Comparison of ENCODE assay signal across 13 mouse cellular contexts in genomic region chr19:50441099-50441498, GRCm38 (mm10).
DNase-seq lines count a peak whose midpoint lies in the region; ATAC-seq lines count a peak whose summit lies in the region.
"Had no signal": no experiment of that assay in that cellular context is flagged by ENCODE, and none has a peak within 500 bp of the region (broad histone marks: within the 10 kb centered on the region; RNA-seq: fewer than 3 reads in every experiment).

No protein-coding gene starts in this region.

- peak; percentile 47 to 49 for DNase-seq in cerebellum, postnatal 10 days
- DNase-seq in left cerebral cortex, postnatal 4 days, result peak; percentile 16
- no peak for DNase-seq in left cerebral cortex, adult 9 months (ENCODE audit: low spot score in 2 of 2)
- DNase-seq in midbrain, embryonic 11.5 days (ENCODE audit: low spot score, missing footprints), result peak; percentile 86
- DNase-seq in right cerebral cortex, adult 18-20 months, result no peak
- no peak for DNase-seq in gastrocnemius, adult 18-20 months (ENCODE audit: low spot score)
- DNase-seq in MN1 (ENCODE audit: low spot score), result no peak
- DNase-seq: gastrocnemius, adult 2 months; lung, postnatal 14 days; thymus, adult 18-20 months had no signal

- peak overlapping the region; percentile 52; the same call in 1 of the 2 replicates for H3K27ac ChIP-seq in midbrain, embryonic 11.5 days (ENCODE audit: low read depth, low read length)
- H3K27ac ChIP-seq: embryonic facial prominence, embryonic 15.5 days; gastrocnemius, adult 2 months; limb, embryonic 15.5 days had no signal

- H3K4me1 ChIP-seq in midbrain, embryonic 11.5 days (ENCODE audit: control insufficient read depth, insufficient read depth, low read length), result peaks cover 20% of the 10 kb centered on the region

- no peak overlapping the region for H3K4me2 ChIP-seq in midbrain, embryonic 11.5 days

- ATAC-seq in cerebellum, adult (ENCODE audit: insufficient number of reproducible peaks, low FRiP score, low TSS enrichment), result no peak
- no peak for ATAC-seq in midbrain, embryonic 11.5 days (ENCODE audit: low FRiP score)

- H3K9ac ChIP-seq in midbrain, embryonic 11.5 days (ENCODE audit: low read length), result no peak overlapping the region
- H3K9ac ChIP-seq: embryonic facial prominence, embryonic 15.5 days; limb, embryonic 15.5 days had no signal

- H3K4me3 ChIP-seq in midbrain, embryonic 11.5 days (ENCODE audit: low read depth, low read length), result no peak overlapping the region
- H3K4me3 ChIP-seq: embryonic facial prominence, embryonic 15.5 days; gastrocnemius, adult 2 months; limb, embryonic 15.5 days had no signal

- H3K27me3 ChIP-seq in midbrain, embryonic 11.5 days (ENCODE audit: control insufficient read depth, insufficient read depth, low read length), result peaks cover 3% of the 10 kb centered on the region; the same call in 1 of the 2 replicates
- H3K27me3 ChIP-seq: embryonic facial prominence, embryonic 15.5 days; limb, embryonic 15.5 days had no signal

- WGBS in midbrain, embryonic 11.5 days, result 10% methylated on average over 4 of the region's 4 CpGs

- no peaks in the 10 kb centered on the region for H3K9me3 ChIP-seq in midbrain, embryonic 11.5 days (ENCODE audit: control insufficient read depth, low read length)
- H3K9me3 ChIP-seq: embryonic facial prominence, embryonic 15.5 days; limb, embryonic 15.5 days had no signal

- intact Hi-C loops in left cerebral cortex, postnatal 4 days (cut with DNase I), result no loop called here

- no peaks in the 10 kb centered on the region for H3K36me3 ChIP-seq in midbrain, embryonic 11.5 days (ENCODE audit: control insufficient read depth, insufficient read depth, low read length)
- H3K36me3 ChIP-seq: embryonic facial prominence, embryonic 15.5 days; limb, embryonic 15.5 days had no signal

Comparison
In these comparisons a context has a peak if more than half of its experiments do, and no peak if none do; other contexts are left out.
1. DNase-seq: peak in cerebellum, postnatal 10 days (2 of 2), left cerebral cortex, postnatal 4 days (single experiment) and midbrain, embryonic 11.5 days (single experiment); none in left cerebral cortex, adult 9 months (0 of 2), right cerebral cortex, adult 18-20 months (single experiment), gastrocnemius, adult 18-20 months (single experiment) and MN1 (single experiment).